Mouse (Mus musculus) megakaryocyte-erythroid progenitor cell, adult 5-6 weeks (primary cell): ENCODE measurements around the gene Nudt11. TPM values are rescaled to one million over a fixed set of nuclear protein-coding genes. Genes with fewer than 3 reads are reported as not detected.
"Not testable (repeated sequence)": the region's sequence is repeated elsewhere in the genome, so short reads cannot be mapped to it uniquely, and the experiment has no call there.

Experiments used
- ATAC-seq: replicated peaks from 2 replicates; pipeline ENCODE4 v1.8.0; 2016; ENCODE audit warnings: mild to moderate bottlenecking, inconsistent platforms; ENCODE audit not compliant: severe bottlenecking, poor library complexity, low FRiP score, low TSS enrichment
- total RNA-seq, 2 experiments: library from RNA; stranded (forward) in 1 of 2; stranded (reverse) in 1 of 2; fragments of 200-1000, 215-1000 nt in 1 of 2; fragments of >200 nt in 1 of 2; fragmentation: Nextera tagmentation in 1 of 2; gene quantifications; 2 replicates each; pipeline ENCODE4 v1.2.3; 2014 to 2017

Gene Nudt11
- total RNA-seq (2014; fragmentation: Nextera tagmentation) (not detected in 2 replicates), total RNA-seq (2017) (not detected in 2 replicates)

- ATAC-seq = not testable (repeated sequence)
Measured at GRCm38 (mm10) chrX:6047066-6047935, at the start of gene Nudt11. Gene Nudt11, plus strand, starts transcription at chrX:6047453.

- not testable (repeated sequence) for ATAC-seq
Measured at GRCm38 (mm10) chrX:6047936-6048614, 822 bp downstream of the Nudt11 start.

DNA sequence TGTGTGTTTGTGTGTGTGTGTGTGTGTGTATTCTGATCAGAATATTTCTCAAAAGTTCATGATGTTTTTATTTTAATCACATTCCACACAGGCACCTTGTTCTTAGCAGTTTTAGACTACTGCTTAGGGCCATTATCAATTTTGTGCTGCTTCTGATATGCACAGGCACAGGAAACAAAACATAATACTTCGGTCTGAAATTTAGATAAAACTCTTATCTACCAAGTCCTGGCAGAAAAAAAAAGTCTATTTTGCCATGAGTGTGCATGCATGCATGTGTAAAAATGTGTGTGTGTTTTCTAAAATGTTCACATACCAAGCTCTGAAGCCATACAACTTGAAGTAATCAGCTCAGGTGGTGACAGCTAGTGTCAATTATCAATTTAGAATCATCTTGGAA lies 14.3 kb downstream of the Nudt11 start:
- no peak for ATAC-seq

DNA sequence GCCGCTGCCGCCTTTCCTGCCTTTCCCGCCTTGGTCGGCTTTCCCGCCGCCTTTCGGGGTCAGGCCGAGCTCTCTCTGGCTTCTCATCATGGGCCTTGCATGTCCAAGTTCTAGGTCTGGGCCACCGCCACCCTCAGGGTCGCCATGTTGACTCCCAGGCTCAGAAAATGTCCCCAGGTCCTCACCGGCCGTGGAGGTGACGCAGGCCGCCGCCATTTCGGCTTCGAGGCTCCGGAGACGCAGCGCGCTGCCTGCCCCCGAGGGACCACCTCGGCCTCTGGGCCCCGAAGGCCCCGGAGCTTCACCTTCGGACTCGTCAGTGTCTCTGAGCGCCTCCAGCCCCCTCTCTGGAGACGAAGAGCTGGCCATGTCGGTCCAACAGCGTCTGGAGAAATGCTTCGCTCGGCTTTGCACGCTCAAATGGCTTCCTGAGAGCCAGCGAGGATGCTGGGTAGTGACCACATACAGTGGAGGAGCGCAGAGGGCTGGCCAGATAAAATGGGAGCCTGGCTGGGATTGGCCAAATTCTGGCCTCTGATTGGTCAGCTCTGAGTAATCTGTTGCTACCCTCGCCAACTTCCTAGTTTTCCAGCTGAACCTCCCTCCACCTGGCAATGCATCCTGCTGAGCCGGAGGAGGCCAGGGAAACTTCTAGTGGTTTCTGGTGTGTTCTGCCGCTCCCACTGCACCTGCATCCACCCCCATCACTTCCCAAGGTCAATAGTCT lies 35.9 kb downstream of the Nudt11 start, which contains the start of gene AU022751:
Gene AU022751 (minus strand): TSS at position 466 of the 727 bp plus-strand sequence.
- no peak for ATAC-seq

DNA sequence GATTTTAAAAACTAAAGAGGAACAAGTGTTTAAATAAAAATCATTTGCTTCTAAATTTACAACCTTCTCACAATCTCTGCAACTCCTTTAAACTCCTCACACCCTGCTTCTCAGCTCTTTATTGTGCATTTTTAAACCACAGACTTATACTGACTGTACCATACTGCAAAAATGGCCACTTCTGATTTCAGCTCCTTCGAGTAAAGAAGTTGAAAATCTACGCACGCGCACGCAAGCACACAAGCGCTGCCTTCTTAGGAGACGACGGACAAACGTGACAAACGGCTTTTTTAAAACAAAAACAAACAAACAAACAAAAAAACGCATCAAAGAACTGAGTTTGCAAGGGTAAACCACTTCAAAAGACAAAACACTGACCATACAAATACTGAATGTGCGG lies 44.3 kb downstream of the Nudt11 start:
- no peak for ATAC-seq

GRCm38 (mm10) chrX:6091996-6092757 lies 44.9 kb downstream of the Nudt11 start:
- no peak for ATAC-seq

Other genes starting within 250 kb of the Nudt11 start
- not detected in 2 replicates for gene AU022751, start 36.0 kb downstream of the Nudt11 start, total RNA-seq (2014; fragmentation: Nextera tagmentation)
- not detected in 2 replicates for gene AU022751, start 36.0 kb downstream of the Nudt11 start, total RNA-seq (2017)
- gene Nudt10, start 125.6 kb downstream of the Nudt11 start, total RNA-seq (2014; fragmentation: Nextera tagmentation) = not detected in 2 replicates
- not detected in 2 replicates for gene Nudt10, start 125.6 kb downstream of the Nudt11 start, total RNA-seq (2017)